Mouse (Mus musculus) heart, embryonic 13.5 days (tissue): ENCODE measurements at regions not wholly inside any gene's neighbourhood (a gene's known extent, or its start where the extent isn't known, plus 50 kb on each side); places are given as distances from the start of the nearest gene placed in this dataset.

Experiments used
- ATAC-seq: fragments of 200-750 bp; cut with Nextera tagmentation; 2 replicates; pipeline ENCODE4 v1.8.0; 2017; ENCODE audit warnings: moderate TSS enrichment; ENCODE audit not compliant: insufficient number of reproducible peaks, low FRiP score, low TSS enrichment; ENCODE audit errors: extremely low read depth
- H3K27ac ChIP-seq: fragments of 300-500 bp; sonication (generic); replicated peaks from 2 replicates; pipeline ENCODE4 v1.5.1; 2015; ENCODE audit warnings: moderate library complexity, mild to moderate bottlenecking, inconsistent platforms
- H3K27me3 ChIP-seq: fragments of 300-500 bp; sonication (generic); replicated peaks from 2 replicates; pipeline ENCODE4 v1.6.1; 2015; ENCODE audit warnings: mild to moderate bottlenecking, inconsistent platforms
- H3K36me3 ChIP-seq: fragments of 300-500 bp; sonication (generic); 2 replicates; pipeline ENCODE4 v1.6.1; 2015; ENCODE audit warnings: mild to moderate bottlenecking, inconsistent platforms
- H3K4me1 ChIP-seq: fragments of 300-500 bp; sonication (generic); 2 replicates; pipeline ENCODE4 v1.6.1; 2015; ENCODE audit warnings: inconsistent platforms
- H3K4me2 ChIP-seq: fragments of 300-500 bp; sonication (generic); 2 replicates; pipeline ENCODE4 v1.6.1; 2015; ENCODE audit warnings: inconsistent platforms, mild to moderate bottlenecking, moderate library complexity
- H3K4me3 ChIP-seq: fragments of 300-500 bp; sonication (generic); 2 replicates; pipeline ENCODE4 v1.5.1; 2015; ENCODE audit warnings: moderate library complexity, mild to moderate bottlenecking, inconsistent platforms
- H3K9ac ChIP-seq: fragments of 300-500 bp; sonication (generic); 2 replicates; pipeline ENCODE4 v1.6.1; 2015; ENCODE audit warnings: inconsistent platforms, mild to moderate bottlenecking, moderate library complexity
- H3K9me3 ChIP-seq: fragments of 300-500 bp; sonication (generic); 2 replicates; pipeline ENCODE4 v1.6.1; 2016; ENCODE audit warnings: inconsistent platforms
- WGBS: fragments of 180-500 bp; shearing (Covaris S2); methylation state at CpG from one replicate; pipeline ENCODE4 v1.1.7; 2015; ENCODE audit warnings: mixed read lengths; 5-methylcytosine and 5-hydroxymethylcytosine counted together

DNA sequence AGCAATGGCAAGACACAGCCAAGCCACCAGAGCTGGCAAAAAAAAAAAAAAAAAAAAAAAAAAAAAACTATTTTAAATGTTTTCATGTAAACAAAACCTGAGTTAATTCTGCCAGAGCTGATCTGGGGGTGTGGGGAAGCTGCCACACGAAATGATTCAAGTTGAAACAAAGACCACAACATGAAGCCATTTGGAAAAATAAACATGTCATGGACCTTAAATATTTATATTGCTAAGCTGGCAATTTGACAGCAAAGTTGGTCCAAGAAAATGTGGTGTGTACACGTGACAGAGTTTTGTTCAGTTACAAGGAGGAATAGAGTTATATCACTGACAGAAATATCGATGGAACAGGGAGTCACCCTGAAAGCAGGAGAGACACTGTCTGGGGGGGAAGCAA is 67.1 kb upstream of the Cdh5 start:
- no peak overlapping the region for H3K9ac ChIP-seq
- H3K4me1 ChIP-seq, result no peaks in the 10 kb centered on the region
- WGBS, result 63% methylated on average over 3 of the region's 3 CpGs
- no peaks in the 10 kb centered on the region for H3K36me3 ChIP-seq
- no peak for ATAC-seq
- no peaks in the 10 kb centered on the region; the same call in 1 of the 2 replicates for H3K27me3 ChIP-seq
- peaks cover 11% of the 10 kb centered on the region; the same call in 1 of the 2 replicates for H3K9me3 ChIP-seq
- no peak overlapping the region for H3K4me3 ChIP-seq
- H3K4me2 ChIP-seq, result no peak overlapping the region
- no peak overlapping the region for H3K27ac ChIP-seq

- H3K9ac ChIP-seq, result no peak overlapping the region
- 67% methylated on average over 26 of the region's 26 CpGs for WGBS
- H3K36me3 ChIP-seq, result no peaks in the 10 kb centered on the region
- no peaks in the 10 kb centered on the region for H3K4me1 ChIP-seq
- H3K27me3 ChIP-seq, result no peaks in the 10 kb centered on the region
- H3K9me3 ChIP-seq, result no peaks in the 10 kb centered on the region
- H3K4me2 ChIP-seq, result no peak overlapping the region
- H3K4me3 ChIP-seq, result no peak overlapping the region
- ATAC-seq, result no peak
- H3K27ac ChIP-seq, result no peak overlapping the region
Measured at GRCm38 (mm10) chr8:104036580-104037477, 64.6 kb upstream of the Cdh5 start.

- H3K27me3 ChIP-seq, result no peaks in the 10 kb centered on the region
- no peak overlapping the region for H3K9ac ChIP-seq
- no peaks in the 10 kb centered on the region for H3K36me3 ChIP-seq
- 73% methylated on average over 7 of the region's 7 CpGs for WGBS
- peaks cover 7% of the 10 kb centered on the region for H3K4me1 ChIP-seq
- H3K9me3 ChIP-seq, result no peaks in the 10 kb centered on the region
- H3K27ac ChIP-seq, result no peak overlapping the region
- no peak for ATAC-seq
- H3K4me3 ChIP-seq, result no peak overlapping the region
- H3K4me2 ChIP-seq, result no peak overlapping the region
Measured at GRCm38 (mm10) chr8:104037611-104038010, 63.8 kb upstream of the Cdh5 start.

DNA sequence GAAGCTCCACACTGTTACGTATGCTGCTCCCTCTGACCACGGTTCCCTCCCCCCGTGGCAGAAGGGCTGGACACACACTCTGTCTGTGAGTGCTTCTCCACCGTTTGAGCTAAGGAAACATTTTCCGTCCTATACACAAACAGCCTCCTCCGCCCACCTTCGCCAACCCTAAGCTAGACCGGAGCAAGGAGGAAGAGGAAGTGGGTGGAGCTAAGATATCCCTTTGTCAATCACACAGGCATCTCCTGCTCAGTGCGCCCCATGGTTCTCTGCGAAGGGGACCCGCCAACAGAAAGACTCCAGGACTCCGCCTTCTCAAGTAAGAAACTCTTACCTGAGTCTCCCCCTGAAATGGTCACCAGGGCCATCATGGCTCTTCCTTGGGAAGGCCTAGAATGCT is 61.9 kb upstream of the Cdh5 start:
- Histone ChIP-seq H3K9ac (no peak overlapping the region), H3K27ac (no peak overlapping the region), H3K4me1 (peaks cover 9% of the 10 kb centered on the region), H3K4me2 (no peak overlapping the region), H3K9me3 (no peaks in the 10 kb centered on the region), H3K27me3 (no peaks in the 10 kb centered on the region), H3K4me3 (no peak overlapping the region), H3K36me3 (no peaks in the 10 kb centered on the region)
- WGBS, result 53% methylated on average over 12 of the region's 12 CpGs
- ATAC-seq, result no peak

DNA sequence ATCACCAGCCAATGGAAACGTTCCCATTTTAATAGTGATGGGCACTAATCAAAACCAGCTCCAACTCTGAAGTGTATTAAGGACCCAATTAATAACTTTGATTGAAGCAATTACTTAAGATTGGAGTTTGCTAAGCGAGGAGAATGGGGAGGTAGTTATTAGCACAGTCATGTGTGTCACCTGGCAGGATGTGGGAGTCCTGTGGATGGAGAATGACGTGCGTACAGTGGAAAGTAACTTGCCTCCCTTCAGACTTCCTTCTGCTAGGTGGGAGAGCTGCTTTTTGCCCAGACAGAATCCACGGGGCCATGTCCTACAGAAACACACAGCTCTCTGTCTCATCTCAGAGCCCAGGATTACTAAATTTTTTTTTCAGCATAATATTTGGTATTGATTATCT is 59.9 kb upstream of the Cdh5 start:
- H3K9ac ChIP-seq, result no peak overlapping the region
- no peak overlapping the region for H3K4me2 ChIP-seq
- no peak overlapping the region for H3K4me3 ChIP-seq
- H3K36me3 ChIP-seq, result no peaks in the 10 kb centered on the region
- 80% methylated on average over 5 of the region's 5 CpGs for WGBS
- no peaks in the 10 kb centered on the region for H3K27me3 ChIP-seq
- no peak overlapping the region for H3K27ac ChIP-seq
- H3K9me3 ChIP-seq, result no peaks in the 10 kb centered on the region
- no peak for ATAC-seq
- peaks cover 9% of the 10 kb centered on the region for H3K4me1 ChIP-seq

DNA sequence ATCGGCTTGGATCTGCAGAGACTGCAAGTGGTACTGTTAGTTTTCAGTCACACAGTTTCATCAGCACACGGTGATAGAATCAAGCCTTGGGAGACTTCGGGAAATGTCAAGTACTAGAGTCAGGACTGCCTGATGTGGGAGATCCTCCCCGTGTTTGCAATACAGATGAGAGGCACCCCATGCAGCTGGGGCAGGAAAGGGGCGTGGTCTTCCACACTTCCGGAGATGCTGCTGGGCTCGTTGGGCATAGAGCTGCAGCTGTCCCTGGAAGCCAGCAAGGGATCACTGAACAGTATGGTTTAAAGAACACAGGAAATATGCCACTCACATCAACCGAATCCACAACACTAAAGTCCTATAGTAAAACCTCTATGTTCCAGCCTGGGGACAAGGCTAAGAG is 59.0 kb upstream of the Cdh5 start:
- Histone ChIP-seq H3K4me3 (no peak overlapping the region), H3K9ac (no peak overlapping the region), H3K4me2 (peak overlapping the region; percentile 44), H3K36me3 (no peaks in the 10 kb centered on the region), H3K4me1 (peaks cover 9% of the 10 kb centered on the region), H3K27ac (no peak overlapping the region), H3K9me3 (no peaks in the 10 kb centered on the region), H3K27me3 (no peaks in the 10 kb centered on the region)
- ATAC-seq, result no peak
- WGBS, result 14% methylated on average over 8 of the region's 8 CpGs

DNA sequence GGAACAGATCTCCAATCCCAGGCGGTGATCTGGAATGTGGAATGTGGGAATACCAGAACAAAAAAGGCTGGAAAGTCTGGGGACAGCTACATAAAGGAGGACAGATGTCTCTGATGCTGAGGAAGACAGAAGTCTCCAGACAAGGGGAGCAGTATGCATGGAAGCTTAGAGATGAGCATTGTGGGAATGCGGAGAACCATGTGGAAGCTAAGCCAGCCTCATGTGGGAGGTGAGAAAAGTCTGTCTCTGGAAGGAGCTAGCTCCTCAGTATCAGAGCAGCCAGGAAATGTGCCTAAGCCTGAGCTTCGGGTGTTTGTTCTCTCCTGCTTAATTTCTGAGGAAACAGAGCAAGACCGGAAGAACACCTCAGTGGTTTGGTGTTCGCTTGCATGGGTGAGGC is 53.4 kb upstream of the Cdh5 start:
- Histone ChIP-seq H3K27me3 (no peaks in the 10 kb centered on the region; the same call in 1 of the 2 replicates), H3K4me2 (no peak overlapping the region), H3K27ac (no peak overlapping the region), H3K9ac (no peak overlapping the region), H3K9me3 (no peaks in the 10 kb centered on the region), H3K4me3 (no peak overlapping the region), H3K4me1 (no peaks in the 10 kb centered on the region; the same call in 1 of the 2 replicates), H3K36me3 (no peaks in the 10 kb centered on the region)
- WGBS, result 66% methylated on average over 5 of the region's 5 CpGs
- no peak for ATAC-seq

- no peak for ATAC-seq
- WGBS, result 75% methylated on average over 6 of the region's 6 CpGs
- Histone ChIP-seq H3K9me3 (no peaks in the 10 kb centered on the region), H3K4me3 (no peak overlapping the region), H3K27me3 (no peaks in the 10 kb centered on the region; the same call in 1 of the 2 replicates), H3K36me3 (no peaks in the 10 kb centered on the region), H3K4me2 (no peak overlapping the region), H3K27ac (no peak overlapping the region), H3K4me1 (no peaks in the 10 kb centered on the region; the same call in 1 of the 2 replicates), H3K9ac (no peak overlapping the region)
Measured at GRCm38 (mm10) chr8:104049181-104049580, 52.2 kb upstream of the Cdh5 start.

GRCm38 (mm10) chr8:104050694-104051539 is 50.5 kb upstream of the Cdh5 start:
- WGBS, result 28% methylated on average over 15 of the region's 15 CpGs

GRCm38 (mm10) chr8:104051540-104051882 is 49.9 kb upstream of the Cdh5 start:
- no peak for ATAC-seq
- Histone ChIP-seq H3K27me3 (no peaks in the 10 kb centered on the region; the same call in 1 of the 2 replicates), H3K27ac (no peak overlapping the region), H3K36me3 (no peaks in the 10 kb centered on the region), H3K4me3 (no peak overlapping the region), H3K4me1 (no peaks in the 10 kb centered on the region; the same call in 1 of the 2 replicates), H3K9me3 (no peaks in the 10 kb centered on the region), H3K4me2 (no peak overlapping the region), H3K9ac (no peak overlapping the region)
- 44% methylated on average over 5 of the region's 5 CpGs for WGBS

More at GRCm38 (mm10) chr8:104050694-104051539, 50.5 kb upstream of the Cdh5 start:
- Histone ChIP-seq H3K27me3 (no peaks in the 10 kb centered on the region; the same call in 1 of the 2 replicates), H3K27ac (no peak overlapping the region), H3K36me3 (no peaks in the 10 kb centered on the region), H3K4me3 (no peak overlapping the region), H3K4me2 (peak overlapping the region; percentile 33; the same call in 1 of the 2 replicates), H3K4me1 (no peaks in the 10 kb centered on the region; the same call in 1 of the 2 replicates), H3K9me3 (no peaks in the 10 kb centered on the region), H3K9ac (no peak overlapping the region)
- ATAC-seq, result no peak
